Comparison of ENCODE assay signal across 8 mouse cellular contexts in genomic region chr9:69431863-69432555, GRCm38 (mm10). TPM values are rescaled to one million over a fixed set of nuclear protein-coding genes. Genes with fewer than 3 reads are reported as not detected.
DNase-seq lines count a peak whose midpoint lies in the region.
"Had no signal": no experiment of that assay in that cellular context is flagged by ENCODE, and none has a peak within 500 bp of the region (broad histone marks: within the 10 kb centered on the region; RNA-seq: fewer than 3 reads in every experiment).

No protein-coding gene starts in this region.

- no peaks in the 10 kb centered on the region for H3K9me3 ChIP-seq in hindbrain, embryonic 10.5 days
- H3K9me3 ChIP-seq: liver, embryonic 12.5 days had no signal

- H3K36me3 ChIP-seq in hindbrain, embryonic 10.5 days = peaks cover 46% of the 10 kb centered on the region

- peak overlapping the region; percentile 76 for H3K27ac ChIP-seq in hindbrain, embryonic 10.5 days
- H3K27ac ChIP-seq: liver, embryonic 12.5 days had no signal

- 36% methylated on average over 6 of the region's 6 CpGs for WGBS in hindbrain, embryonic 10.5 days

- peak; percentile 93 for DNase-seq in Muller cell, postnatal 12 days (ENCODE audit: inconsistent ontology term)
- peak; percentile 44 for DNase-seq in adipocyte (ENCODE audit: low spot score)
- peak; percentile 43 for DNase-seq in hindbrain, embryonic 10.5 days (ENCODE audit: low spot score)
- peak; percentile 85 for DNase-seq in lung, postnatal 25 days (ENCODE audit: low spot score)
- DNase-seq in cerebellum, postnatal 14 days = no peak
- no peak for DNase-seq in spleen, postnatal 4 days (ENCODE audit: low spot score in 2 of 2)
- no peak for DNase-seq in thymus, adult 18-20 months

- peaks cover 21% of the 10 kb centered on the region for H3K4me1 ChIP-seq in hindbrain, embryonic 10.5 days (replicated peaks)
- H3K4me1 ChIP-seq: liver, embryonic 12.5 days had no signal

- H3K4me3 ChIP-seq in hindbrain, embryonic 10.5 days = no peak overlapping the region
- H3K4me3 ChIP-seq: liver, embryonic 12.5 days had no signal

- H3K27me3 ChIP-seq in hindbrain, embryonic 10.5 days (ENCODE audit: insufficient read depth, poor library complexity, severe bottlenecking) = no peaks in the 10 kb centered on the region
- H3K27me3 ChIP-seq: liver, embryonic 12.5 days had no signal

RNA-seq across cellular contexts. Expression of gene Anxa2, which starts 21.4 kb away (rescaled TPM):
- polyA plus RNA-seq in hindbrain, embryonic 10.5 days (2016; fragmentation: Nextera tagmentation; extraction: Ambion mirVana) = 146 and 230 TPM in 2 replicates

RNA-seq across cellular contexts. Expression of gene Ice2, which starts 34.3 kb away (rescaled TPM):
- polyA plus RNA-seq in hindbrain, embryonic 10.5 days (2016; fragmentation: Nextera tagmentation; extraction: Ambion mirVana) = 15.9 and 20.1 TPM in 2 replicates

Comparison
In these comparisons a context has a peak if more than half of its experiments do, and no peak if none do; other contexts are left out.
1. DNase-seq: peak in Muller cell, postnatal 12 days (single experiment), adipocyte (single experiment), hindbrain, embryonic 10.5 days (single experiment) and lung, postnatal 25 days (single experiment); none in cerebellum, postnatal 14 days (0 of 2), spleen, postnatal 4 days (0 of 2) and thymus, adult 18-20 months (0 of 2).